Mouse (Mus musculus): ENCODE data around the gene Rnf145.
A peak's percentile ranks its signal among the peaks of the same experiment; 100 is the strongest.

Rnf145 gene

DNA sequence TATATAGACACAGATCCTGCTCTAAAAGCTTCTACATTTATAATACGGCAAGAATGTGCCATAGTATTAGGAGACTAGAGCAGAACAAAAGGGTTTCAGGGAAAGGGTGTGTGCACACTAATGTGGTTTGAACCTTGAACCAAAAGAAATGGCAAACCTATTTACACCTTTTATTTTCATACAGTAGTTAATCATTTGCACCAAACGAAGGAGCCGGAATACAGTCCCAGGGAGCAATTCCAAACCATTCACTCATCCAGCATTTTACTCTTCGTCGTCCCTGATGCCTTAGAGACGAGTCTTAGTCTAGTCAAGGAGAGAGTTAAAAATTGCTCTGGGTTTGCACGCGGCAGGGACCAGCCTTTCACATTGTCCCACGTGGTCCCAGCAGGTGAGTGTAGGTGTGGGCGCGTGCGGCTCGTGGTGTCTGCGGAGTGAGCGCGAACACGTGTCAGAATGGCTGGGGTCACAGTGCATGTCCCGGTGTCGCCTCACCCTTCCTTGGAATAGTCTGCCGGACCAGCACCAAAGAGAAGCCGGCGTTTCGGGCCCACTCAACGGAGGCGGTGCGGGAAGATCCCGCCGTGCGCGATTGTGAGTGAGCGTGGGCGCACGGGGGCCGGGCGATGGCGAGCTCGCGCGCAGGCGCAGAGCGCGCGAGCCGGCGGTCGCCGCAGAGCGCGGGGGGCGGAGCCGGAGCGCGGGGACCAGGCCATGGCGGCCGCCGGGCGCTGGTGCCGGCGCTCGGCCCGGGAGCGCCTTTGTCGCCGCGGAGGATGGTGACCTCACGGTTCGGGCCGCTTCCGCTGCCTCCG, at the start of gene Rnf145:
Gene Rnf145 (plus strand): TSS at position 684 of the 815 bp plus-strand sequence.
- DNase-seq (ENCODE audit: low read depth, low spot score): peak; percentile 79

DNA sequence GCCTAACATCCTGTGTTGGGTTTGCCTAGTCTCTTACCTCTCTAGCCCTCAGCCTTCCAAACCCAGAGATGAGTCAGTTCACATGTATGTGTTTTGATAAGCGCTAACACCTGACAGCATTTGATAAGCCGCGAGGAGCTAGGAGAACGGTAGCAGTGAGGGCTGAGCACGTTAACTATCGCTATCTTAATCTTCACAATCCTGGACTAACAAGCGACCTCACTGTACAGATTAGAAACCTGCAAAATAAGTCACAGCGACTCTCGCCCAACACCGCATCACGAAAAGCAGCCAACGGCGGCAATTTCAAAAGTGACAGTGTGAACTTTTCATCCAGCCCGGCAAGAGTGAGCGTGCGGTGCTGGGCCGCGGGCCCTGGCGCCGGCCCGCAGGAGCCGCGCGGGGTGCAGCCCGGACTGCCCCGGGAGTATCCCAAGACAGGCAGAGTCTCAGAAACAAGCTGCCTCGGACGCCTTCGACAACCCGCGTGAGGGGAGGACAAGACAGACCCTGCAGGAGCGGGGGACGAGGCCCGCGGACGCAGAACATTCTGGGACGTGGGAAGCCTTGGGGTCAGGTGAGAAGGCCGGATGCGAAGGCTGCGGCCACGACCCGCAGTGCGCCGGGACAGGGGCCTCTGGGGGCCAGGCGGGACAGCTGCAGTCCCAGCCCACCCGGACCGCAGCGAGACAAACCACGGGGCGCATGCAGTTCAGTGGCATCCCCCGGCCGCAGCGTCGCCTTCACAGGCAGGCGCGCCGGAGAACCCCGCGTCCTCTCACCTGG, 48.9 kb upstream of the Rnf145 start:
- DNase-seq (ENCODE audit: low read depth, low spot score): no peak

DNA sequence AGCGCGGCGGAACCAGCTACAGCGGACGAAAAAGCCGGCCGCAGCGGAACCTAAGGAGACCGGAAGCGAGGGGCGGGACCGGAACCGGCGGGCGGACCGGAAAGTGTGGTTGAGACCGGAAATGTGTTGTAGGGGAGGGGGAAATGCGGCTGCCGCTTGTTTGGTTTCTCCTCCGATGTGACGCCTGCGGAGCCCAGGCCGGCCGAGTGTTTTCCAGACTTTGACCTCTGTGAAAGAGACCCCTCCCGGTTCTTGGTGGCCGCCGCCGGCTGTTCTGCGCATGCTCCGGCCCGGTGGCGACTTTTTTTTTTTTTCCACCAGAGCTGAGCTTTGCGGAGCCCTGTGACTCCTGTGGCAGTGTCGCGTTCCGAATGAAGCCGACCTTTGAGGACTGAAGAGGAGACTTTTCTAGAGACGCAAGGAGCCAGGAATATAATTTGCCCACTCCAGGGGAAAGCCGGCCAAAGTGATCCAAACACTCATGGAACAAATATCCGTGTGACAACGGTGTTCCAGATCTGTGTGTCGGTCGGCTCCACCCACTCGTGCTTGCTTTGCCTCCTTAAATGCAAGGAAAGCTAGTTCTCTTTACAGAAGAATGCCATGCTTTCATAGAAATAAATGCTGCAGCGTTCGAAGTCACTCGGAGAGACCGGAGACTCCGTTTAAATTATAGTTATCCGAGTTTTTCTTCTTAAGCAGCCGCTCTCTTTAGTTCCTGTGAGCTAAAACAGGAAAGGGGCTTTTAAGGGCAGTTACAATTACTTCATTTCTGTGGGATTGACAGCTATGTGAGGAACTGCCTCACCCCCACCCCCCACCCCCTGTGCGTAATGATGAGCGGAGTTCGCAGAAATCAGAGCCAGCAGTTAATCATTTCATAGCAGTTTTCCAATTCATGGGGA, 48.1 kb upstream of the Rnf145 start, which contains the start of gene Ublcp1:
Gene Ublcp1 (minus strand): TSS at position 67 of the 905 bp plus-strand sequence.
- DNase-seq (ENCODE audit: low read depth, low spot score): peak; percentile 98

DNA sequence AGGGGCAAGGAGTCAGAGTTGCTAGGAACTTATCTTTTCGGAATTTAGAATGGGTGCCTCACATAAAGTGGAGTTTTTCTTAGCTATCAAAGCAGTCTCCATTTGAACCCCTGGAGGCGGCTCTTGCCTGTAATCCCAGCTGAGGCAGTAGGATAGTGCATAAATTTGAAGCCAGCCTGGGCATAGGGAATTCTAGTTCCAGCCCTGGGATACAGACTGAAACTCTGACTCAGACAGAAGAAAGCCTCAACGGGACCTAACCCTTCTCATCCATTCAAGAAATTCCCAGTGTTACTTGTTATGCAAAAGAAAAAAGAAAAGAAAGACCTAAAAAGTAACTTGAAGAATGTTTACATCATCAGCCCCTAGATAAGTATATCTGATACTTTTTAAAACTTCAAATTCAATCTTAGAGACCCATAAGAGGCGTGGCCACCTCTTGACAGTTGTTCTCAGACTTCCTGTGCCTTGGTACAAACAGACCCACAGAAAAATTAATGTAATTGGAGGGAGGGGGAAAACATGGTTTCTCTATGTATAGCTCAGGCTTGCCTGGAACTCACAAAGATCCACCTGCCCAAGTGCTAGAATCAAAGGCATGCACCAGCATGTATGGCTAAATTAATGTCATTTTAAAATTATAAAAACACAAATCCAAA, 47.3 kb upstream of the Rnf145 start:
- no peak for DNase-seq (ENCODE audit: low read depth, low spot score)

DNA sequence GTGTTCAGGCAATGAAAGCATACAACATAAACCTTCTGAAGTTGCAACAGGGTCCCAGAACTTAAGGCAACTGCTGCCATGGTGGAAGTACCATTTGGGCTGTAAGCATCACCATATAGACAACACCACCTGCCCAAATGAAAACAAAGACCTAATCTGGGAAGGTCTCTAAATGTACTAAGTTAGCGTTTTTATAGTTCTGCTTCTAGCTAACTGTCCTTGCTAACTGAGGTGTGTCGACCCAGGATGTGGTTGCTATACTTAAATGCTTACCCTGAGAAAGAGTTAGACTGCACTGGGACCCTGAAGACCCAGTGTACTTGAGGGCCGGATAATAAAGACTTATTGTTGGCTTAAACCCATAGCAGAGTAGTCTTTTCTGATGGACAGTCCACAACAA, 43.3 kb upstream of the Rnf145 start:
- DNase-seq (ENCODE audit: low read depth, low spot score): no peak

DNA sequence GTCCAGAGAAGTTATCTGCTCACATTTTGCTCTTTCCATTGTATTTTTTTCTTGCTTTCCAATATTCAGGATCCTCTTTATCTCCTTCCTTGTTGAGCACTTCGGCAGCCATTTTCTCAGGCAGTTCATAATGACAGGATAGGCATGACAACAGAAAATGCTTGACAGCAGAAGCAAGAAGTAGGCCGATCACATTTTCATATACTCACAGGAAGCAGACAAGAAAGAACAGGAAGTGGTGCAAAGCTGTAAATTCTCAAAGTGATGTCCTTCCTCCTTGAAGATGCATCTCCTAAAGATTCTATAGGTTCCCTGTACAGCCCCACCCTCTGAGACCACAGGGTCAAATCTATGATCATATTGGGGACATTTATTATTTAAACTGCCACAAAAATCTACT, 42.3 kb upstream of the Rnf145 start:
- no peak for DNase-seq (ENCODE audit: low read depth, low spot score)

DNA sequence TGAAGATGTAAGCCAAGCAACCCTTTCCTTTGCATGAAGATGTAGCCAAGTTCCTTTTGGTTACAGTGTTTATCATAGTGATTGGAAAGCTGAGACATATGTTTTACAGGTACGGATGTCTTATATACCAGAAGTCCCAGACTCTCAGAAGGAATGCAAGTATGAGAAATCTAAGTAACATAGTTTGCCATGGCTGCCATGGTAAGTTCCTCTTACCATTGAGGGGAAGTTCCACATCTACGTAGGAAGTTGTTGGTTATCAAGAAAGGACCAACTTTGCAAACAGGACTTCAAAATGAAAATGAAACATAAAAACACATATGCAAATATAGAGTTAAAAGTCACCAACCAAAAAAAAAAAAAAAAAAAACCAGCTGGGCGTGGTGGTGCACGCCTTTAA, 40.4 kb upstream of the Rnf145 start:
- DNase-seq (ENCODE audit: low read depth, low spot score): no peak

DNA sequence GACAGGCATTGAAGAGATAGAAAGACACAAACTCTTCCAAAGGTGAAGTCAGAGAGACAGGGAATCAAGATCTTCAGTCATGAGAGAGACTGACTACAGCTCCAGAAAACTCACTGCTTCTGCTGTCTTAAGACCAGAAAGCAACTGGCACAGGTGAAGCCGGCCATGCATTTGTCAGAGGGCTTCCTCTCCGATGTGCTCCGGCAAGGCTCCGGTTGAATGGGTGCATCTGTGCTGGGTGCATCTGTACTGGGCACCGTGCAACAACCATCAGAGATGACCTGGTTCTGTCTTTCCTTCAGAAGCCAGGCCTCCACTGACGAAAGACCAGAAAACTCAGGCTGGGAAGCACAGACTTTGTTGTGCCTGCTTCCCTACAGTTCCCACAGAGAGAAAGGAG, 38.5 kb upstream of the Rnf145 start:
- no peak for DNase-seq (ENCODE audit: low read depth, low spot score)

DNA sequence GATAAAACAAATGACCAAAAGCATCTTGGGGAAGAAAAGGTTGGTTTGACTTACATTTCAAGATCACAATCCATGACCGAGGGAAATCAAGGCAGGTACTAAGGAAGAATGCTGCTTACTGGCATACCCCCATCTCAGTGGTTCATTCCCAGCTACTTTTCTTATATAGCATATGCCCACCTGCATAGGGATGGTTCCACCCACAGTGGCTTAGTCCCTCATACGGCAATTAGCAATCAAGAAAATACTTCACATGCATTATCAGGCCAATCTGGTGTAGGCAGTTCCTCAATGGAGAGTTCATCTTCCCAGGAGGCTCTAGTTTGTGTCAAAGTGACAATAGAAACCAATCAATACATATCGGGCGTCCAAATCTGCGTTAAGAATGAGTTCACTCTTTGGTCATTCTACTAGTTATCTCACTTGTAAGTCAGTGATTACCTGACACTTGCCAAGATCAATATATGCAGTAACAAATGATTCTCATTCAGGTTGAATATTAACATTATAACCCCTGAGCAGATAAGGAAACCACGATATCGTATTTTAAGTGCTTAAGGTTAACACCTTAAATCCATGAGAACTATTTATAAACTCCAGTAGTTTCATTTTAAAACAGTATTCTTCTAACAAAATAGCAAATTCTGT, 33.6 kb upstream of the Rnf145 start:
- no peak for DNase-seq (ENCODE audit: low read depth, low spot score)

DNA sequence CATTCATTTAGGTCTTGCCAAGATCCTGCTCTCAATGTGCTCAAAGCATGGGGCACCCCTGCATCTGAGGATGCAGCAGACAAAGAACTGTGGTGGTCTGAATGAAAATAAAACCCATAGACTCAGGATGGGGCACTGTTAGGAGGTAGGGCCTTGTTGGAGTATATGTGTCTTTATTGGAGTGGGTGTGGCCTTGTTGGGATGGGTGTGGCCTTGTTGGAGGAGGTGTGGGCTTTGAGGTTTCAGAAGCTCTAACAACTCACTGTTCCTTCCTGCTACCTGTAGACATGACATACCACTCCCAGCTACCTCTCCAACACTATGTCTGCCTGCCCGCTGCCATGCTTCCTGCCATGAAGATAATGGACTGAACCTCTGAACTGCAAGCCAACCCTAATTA, 29.6 kb upstream of the Rnf145 start:
- no peak for DNase-seq (ENCODE audit: low read depth, low spot score)

DNA sequence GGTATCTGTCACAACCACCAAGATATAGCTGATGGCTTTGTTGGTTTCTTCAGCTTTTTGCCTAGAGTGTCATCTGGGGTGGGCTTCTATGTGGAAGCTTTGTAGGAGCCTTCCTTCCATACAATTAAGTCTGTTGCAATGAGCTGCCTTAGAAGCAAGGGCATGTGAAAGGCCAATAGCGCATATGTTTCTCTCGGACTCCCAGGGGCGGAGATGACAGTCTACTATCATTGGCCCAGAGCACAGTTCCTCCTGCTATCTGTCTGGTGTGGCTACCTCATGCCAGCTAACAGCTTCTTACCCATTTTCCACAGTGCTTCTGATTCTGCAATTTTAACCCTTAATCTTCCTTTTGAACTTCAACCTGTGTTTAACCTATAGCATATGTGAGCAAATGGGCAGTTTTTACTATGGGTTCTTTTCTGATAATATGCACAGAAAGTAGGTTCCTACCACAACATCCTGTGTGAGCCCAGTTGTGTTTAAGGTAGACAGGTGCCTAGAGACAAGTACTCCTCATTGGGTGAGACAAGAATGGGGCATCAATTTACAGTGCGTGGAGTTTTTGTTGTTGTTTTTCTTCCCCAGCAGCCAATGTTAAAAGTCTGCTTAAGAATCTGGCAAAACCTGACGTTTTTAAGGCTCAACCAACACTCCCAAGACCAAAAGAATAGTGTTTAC, 24.0 kb upstream of the Rnf145 start:
- no peak for DNase-seq (ENCODE audit: low read depth, low spot score)

DNA sequence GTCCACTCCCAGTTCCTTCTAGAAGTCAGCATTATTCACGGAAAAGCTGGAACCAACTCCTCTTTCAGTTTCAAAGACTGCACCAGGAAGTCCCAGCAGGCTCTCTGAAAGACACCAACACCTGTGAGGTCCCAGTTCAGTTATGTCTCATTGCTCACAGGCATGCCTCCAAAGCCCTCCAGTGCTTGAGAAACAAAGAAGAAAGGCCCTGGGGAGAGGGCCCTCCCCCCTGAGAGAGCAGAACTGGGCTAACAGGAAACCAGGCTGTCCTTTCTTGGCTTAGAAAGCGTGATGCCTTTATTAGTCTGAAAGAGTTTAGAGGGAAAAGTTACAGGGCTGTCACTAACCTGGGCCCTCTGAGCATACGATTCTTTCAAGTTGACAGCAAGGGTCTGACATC, 22.5 kb upstream of the Rnf145 start:
- DNase-seq (ENCODE audit: low read depth, low spot score): no peak

DNA sequence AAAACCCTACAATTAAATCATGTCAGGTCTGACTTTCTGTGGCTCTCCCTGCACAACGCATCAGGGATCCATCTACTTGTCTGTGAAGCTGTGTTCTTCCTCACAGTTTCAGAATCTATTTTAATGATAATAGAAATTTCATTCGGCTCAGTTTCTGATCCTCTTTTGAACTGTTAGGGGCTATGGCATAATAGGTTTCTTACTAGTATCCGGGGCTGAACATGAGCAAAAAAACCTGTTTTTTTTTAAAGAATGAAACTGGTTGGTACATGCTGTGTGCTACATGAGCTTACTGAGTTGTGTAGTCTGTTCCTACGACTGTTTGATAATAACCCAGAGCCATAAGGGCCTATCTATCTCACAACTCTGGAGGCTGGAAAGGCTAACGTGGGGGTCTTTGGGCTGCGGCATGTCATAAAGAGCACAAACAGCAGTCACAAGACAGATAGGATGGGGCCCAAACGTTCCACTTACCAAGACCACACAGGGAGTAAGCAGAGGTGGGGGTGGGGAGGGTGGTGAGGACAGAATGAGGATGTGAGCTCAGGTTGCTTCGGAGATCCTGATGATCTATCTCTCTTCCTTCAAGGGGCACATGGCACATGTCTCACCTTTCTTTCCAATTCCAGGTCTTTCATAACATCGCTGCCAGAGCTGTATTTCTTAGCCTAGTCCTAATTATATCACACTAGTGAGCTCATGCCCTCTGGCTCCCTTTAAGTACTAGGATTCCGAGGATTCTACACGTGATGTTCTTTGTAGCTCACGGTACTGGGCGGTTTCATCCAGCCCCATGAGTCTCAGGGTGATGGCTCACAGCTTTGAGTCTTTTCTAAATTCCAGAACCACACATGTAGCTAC, 20.1 kb upstream of the Rnf145 start:
- no peak for DNase-seq (ENCODE audit: low read depth, low spot score)

DNA sequence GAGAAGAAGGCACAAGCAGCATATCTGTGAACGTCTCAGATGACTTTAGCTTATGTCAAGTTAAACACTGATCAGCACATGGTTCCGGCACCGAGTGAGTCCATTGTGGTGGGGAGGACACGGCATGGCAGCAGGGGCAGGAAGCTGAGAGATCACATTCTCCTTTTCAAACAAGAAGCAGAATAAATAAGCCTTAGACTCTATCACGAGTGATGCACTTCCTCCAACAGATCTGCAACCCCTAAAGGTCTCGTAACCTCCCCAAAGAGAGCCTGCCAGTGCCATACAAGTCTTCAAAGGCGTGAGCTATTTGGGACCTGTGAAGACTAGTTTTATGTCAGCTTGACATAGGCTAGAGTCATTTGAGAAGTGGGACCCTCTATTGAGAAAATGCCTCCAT, 17.8 kb upstream of the Rnf145 start:
- DNase-seq (ENCODE audit: low read depth, low spot score): no peak

DNA sequence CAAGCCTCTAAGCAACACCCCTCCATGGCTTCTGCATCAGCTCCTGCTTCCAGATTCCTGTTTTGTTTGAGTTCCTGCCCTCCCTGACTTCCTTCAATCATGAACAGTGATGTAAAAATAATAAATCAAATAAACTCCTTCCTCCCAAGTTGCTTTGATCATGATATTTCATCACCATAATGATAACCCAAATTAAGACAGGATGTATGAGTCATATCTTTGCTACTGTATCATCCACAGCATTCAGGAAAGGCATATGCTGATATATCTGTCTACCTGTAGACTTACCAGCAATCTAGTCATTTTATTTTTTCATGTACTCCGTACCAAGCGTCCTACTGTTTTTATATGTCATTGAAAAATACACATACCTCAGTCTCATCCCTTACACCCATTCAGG, 17.3 kb upstream of the Rnf145 start:
- DNase-seq (ENCODE audit: low read depth, low spot score): no peak

DNA sequence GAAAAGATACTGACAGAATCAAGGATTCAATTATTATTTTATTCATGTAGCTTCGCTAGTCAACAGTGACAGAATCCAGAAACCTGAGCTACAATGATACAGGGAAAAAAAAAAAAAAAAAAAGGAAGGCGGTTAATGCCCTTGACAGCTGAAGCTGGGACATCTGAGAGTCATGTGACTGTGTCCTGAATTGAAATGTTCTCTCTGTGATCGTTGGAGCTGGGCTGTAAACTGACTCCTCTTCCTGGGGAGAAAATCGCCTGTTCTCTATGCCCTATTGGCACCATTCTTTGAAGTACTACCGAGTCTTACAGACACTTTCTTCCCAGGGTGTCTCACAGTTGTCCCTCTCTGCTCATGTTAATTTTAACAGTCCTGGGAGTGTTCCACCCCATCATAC, 15.8 kb upstream of the Rnf145 start:
- no peak for DNase-seq (ENCODE audit: low read depth, low spot score)

DNA sequence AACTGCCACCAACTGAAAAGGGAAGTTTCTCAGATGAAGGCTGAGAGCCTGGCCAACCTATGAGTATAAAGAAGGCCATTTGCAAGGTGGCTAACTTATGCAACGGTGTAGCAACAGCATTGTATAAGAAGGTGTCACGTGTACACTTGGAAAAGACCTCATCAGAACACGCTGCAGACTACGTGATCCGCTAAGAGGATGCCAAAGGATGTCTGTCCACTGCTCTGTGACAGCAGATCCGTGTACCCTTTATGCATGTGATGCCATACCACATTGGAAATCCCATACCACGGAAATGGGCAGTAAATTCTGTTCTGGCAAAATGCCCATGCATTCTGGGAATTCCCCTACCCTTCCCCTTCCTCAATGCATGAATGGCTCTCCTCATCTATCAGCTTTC, 14.6 kb upstream of the Rnf145 start:
- no peak for DNase-seq (ENCODE audit: low read depth, low spot score)

DNA sequence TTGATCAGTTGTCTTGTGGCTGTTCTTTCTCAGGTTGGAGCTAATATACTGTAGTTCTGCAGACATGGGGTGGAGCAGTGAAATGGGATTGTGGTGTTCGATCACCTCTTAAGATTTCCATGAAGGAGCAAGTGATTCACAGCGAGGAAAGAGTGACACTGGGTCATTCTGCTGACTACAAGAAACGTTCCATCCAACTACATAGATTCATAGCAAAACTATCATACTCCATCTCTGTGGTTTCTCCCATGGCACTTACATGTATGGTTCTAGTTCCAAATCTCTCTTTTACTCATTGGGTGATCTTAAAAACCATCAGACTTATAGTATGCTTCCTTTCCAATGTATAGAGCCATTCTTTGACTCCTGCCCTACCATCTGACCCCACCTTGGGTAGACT, 14.0 kb upstream of the Rnf145 start:
- DNase-seq (ENCODE audit: low read depth, low spot score): no peak

DNA sequence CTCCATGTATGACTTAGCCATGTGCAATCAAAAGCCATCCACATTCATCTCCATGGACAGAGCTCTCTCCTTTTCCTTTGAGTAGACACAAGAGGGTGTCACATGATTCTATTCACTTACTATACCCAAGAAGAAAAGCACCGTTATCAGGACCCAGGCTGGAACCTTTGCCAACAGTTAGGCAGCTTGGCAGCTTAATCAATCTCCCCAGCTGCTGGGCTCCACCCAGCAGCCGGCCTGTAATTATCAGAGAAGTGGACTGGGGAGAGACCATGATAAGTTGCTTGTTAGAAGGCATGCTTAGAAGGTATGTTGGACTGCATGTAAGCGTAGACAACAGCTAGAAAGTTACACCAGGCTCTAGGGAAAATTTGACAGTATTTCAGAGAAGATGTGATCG, 9.9 kb upstream of the Rnf145 start:
- no peak for DNase-seq (ENCODE audit: low read depth, low spot score)
